In the genomic region with DNA sequence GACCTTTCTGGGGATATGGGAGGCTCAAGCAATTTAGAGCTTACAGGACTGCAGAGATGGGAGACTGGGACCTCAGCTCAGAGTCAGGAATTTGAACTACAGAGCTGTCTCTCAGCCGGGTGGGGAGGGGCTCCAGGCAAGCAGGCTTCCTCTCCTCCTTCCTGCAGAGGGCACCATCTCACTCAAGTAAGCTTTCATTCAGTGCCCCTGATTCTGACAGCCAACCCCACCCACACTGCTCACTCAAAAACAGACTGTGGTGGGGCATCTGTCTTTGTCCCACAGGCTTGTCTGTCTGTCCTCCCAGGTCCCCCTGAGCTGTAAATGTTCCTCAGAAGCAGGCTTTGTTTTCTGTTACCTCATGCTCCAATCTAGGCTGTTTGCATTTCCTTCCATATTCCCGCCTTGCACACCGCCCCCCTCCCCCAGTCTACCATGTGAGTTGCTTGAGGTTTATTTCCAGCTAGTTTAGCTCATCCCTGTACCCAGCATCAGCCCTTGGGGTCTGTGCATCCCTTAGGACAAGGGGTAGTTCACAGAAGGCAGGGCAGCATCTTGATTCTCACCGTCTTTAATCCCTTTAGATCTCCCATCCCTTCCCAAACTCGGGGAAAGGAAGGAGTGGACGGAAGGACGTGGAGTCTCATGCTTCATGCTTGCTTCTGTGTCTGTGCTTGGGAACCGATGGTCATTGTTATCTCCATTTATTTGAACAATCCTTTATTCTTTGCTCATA, we compare ENCODE assay signal across 7 mouse cellular contexts.
DNase-seq lines count a peak whose midpoint lies in the region; ATAC-seq and TF ChIP-seq lines count a peak whose summit lies in the region.

No protein-coding gene starts in this region.

- H3K9ac ChIP-seq in heart, embryonic 13.5 days: 0 out of 2 replicates have a peak overlapping the region, but pooled peaks have one; percentile 21

- H3K36me3 ChIP-seq in spleen, adult 2 months (ENCODE audit: control insufficient read depth, insufficient read depth, low read length): no peaks in the 10 kb centered on the region
- no peaks in the 10 kb centered on the region for H3K36me3 ChIP-seq in heart, embryonic 13.5 days

- H3K9me3 ChIP-seq in heart, embryonic 13.5 days: no peaks in the 10 kb centered on the region

- no peaks in the 10 kb centered on the region for H3K4me1 ChIP-seq in spleen, adult 2 months (ENCODE audit: control insufficient read depth, insufficient read depth, insufficient read length)
- peaks cover 23% of the 10 kb centered on the region for H3K4me1 ChIP-seq in heart, embryonic 13.5 days

- 0 out of 2 replicates have a peak, but pooled peaks have one; percentile 22 for TF ChIP-seq CTCF in spleen, adult 2 months (IDR thresholded peaks at IDR 0.05; ENCODE audit: extremely low read depth, insufficient read depth, insufficient read length, insufficient replicate concordance)

- no peaks in the 10 kb centered on the region for H3K27me3 ChIP-seq in spleen, adult 2 months (ENCODE audit: control insufficient read depth, insufficient read depth, low read length)
- H3K27me3 ChIP-seq in heart, embryonic 13.5 days (replicated peaks): peaks cover 11% of the 10 kb centered on the region; the same call in 1 of the 2 replicates

- ATAC-seq in common myeloid progenitor, adult 5-6 weeks (replicated peaks; ENCODE audit: low read depth, poor library complexity, severe bottlenecking): peak; percentile 81
- no peak for ATAC-seq in heart, embryonic 13.5 days (ENCODE audit: extremely low read depth, insufficient number of reproducible peaks, low FRiP score, low TSS enrichment)

- DNase-seq in spleen, adult 2 months (ENCODE audit: low read depth in 1 of 2, low spot score in 2 of 2): peak in 1 of 2 experiments; percentile 18
- DNase-seq in spleen, adult 12 weeks (ENCODE audit: low spot score): no peak
- peak; percentile 83 for DNase-seq in kidney, postnatal 10 days
- DNase-seq in mesoderm, embryonic 11.5 days (ENCODE audit: low read depth, low spot score): peak; percentile 74
- peak; percentile 55 for DNase-seq in thymus, postnatal 25 days

- TF ChIP-seq POLR2A in spleen, adult 2 months (IDR thresholded peaks at IDR 0.05; ENCODE audit: low read depth, low read length): no peak

- 67% methylated on average over 8 of the region's 8 CpGs for WGBS in spleen, adult 2 months
- WGBS in heart, embryonic 13.5 days: 36% methylated on average over 8 of the region's 8 CpGs

- no peak overlapping the region for H3K27ac ChIP-seq in spleen, adult 2 months (ENCODE audit: insufficient read depth, low read length)
- H3K27ac ChIP-seq in heart, embryonic 13.5 days (replicated peaks): no peak overlapping the region

- H3K4me3 ChIP-seq in spleen, adult 2 months (ENCODE audit: extremely low read depth, insufficient read depth, insufficient read length): no peak overlapping the region
- peak overlapping the region; percentile 24; the same call in 1 of the 2 replicates for H3K4me3 ChIP-seq in heart, embryonic 13.5 days

- H3K4me2 ChIP-seq in heart, embryonic 13.5 days: peak overlapping the region; percentile 57
